Mouse (Mus musculus): ENCODE results near the gene Numb. TPM values are rescaled to one million over a fixed set of nuclear protein-coding genes. Genes with fewer than 3 reads are reported as not detected.

The Numb gene
- polyA plus RNA-seq, 1 experiment from 2014 or later, result 36.5 TPM

DNA sequence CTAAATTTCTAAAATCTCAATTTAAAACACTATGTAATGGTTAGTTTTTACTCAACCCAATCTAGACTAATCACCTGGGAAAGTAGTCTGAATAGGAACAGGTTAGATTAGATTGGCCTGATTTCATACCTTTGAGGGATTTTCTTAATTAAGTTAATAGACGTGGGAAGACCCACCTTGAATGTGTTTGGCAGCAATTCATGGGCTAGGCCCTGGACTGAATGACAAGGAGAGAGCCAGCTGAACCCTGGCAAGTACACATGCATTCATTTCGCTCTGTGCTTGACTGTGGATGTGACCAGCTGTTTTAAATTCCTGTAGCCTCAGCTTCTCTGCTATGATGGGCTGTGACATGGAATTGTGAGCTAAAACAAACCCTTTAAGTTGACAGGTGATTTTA, 40.8 kb downstream of the Numb start:
- Histone ChIP-seq H3K4me1 (ENCODE audit: control insufficient read depth, insufficient read depth, low read length) (no peaks in the 10 kb centered on the region), H3K27ac (ENCODE audit: low read length) (no peak overlapping the region), H3K4me2 (replicated peaks; ENCODE audit: low read depth, low read length) (no peak overlapping the region), H3K9ac (replicated peaks; ENCODE audit: low read depth, low read length) (no peak overlapping the region), H3K36me3 (ENCODE audit: control insufficient read depth, insufficient read depth, low read length) (no peaks in the 10 kb centered on the region), H3K9me3 (ENCODE audit: control insufficient read depth, low read depth, low read length) (no peaks in the 10 kb centered on the region), H3K27me3 (ENCODE audit: control insufficient read depth, insufficient read depth, low read length) (no peaks in the 10 kb centered on the region), H3K4me3 (ENCODE audit: low read depth, low read length) (no peak overlapping the region)
- WGBS, result 72% methylated on average over 2 of the region's 2 CpGs
- ATAC-seq (ENCODE audit: insufficient number of reproducible peaks, insufficient read depth, low FRiP score, low read depth), result no peak

GRCm38 (mm10) chr12:83875097-83875496, 46.6 kb downstream of the Numb start:
- H3K4me3 ChIP-seq (ENCODE audit: low read depth, low read length), result no peak overlapping the region
- no peak for ATAC-seq (ENCODE audit: insufficient number of reproducible peaks, insufficient read depth, low FRiP score, low read depth)
- H3K9me3 ChIP-seq (ENCODE audit: control insufficient read depth, low read depth, low read length), result no peaks in the 10 kb centered on the region
- WGBS, result 96% methylated on average over 2 of the region's 2 CpGs
- no peak overlapping the region for H3K9ac ChIP-seq (replicated peaks; ENCODE audit: low read depth, low read length)
- no peak overlapping the region for H3K27ac ChIP-seq (ENCODE audit: low read length)
- no peaks in the 10 kb centered on the region for H3K27me3 ChIP-seq (ENCODE audit: control insufficient read depth, insufficient read depth, low read length)
- H3K4me2 ChIP-seq (replicated peaks; ENCODE audit: low read depth, low read length), result no peak overlapping the region
- H3K4me1 ChIP-seq (ENCODE audit: control insufficient read depth, insufficient read depth, low read length), result no peaks in the 10 kb centered on the region
- peaks cover 4% of the 10 kb centered on the region; the same call in 1 of the 2 replicates for H3K36me3 ChIP-seq (ENCODE audit: control insufficient read depth, insufficient read depth, low read length)

GRCm38 (mm10) chr12:83874597-83874996, 47.1 kb downstream of the Numb start:
- no peak overlapping the region for H3K4me2 ChIP-seq (replicated peaks; ENCODE audit: low read depth, low read length)
- ATAC-seq (ENCODE audit: insufficient number of reproducible peaks, insufficient read depth, low FRiP score, low read depth), result no peak

DNA sequence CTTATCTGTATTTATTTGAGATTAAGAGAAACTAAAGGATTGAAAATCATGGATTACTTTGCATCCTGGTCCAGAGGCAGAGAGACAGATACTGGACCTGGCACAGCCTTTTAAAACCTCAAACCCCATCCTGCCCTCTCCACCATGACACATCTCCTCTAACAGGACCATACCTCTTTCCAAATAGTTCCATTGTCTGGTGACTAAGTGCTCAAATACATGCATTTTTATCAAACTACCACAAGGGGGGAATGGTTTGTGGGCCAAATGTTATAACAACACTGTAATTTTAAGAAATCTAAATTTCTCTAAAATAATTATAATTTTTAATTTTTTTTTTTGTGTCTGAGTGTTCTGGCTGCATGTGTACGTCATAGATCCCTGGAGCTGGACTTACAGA, 57.2 kb downstream of the Numb start:
- H3K4me2 ChIP-seq (replicated peaks; ENCODE audit: low read depth, low read length), result no peak overlapping the region

More at GRCm38 (mm10) chr12:83874597-83874996, 47.1 kb downstream of the Numb start:
- Histone ChIP-seq H3K4me1 (ENCODE audit: control insufficient read depth, insufficient read depth, low read length) (no peaks in the 10 kb centered on the region), H3K36me3 (ENCODE audit: control insufficient read depth, insufficient read depth, low read length) (peaks cover 4% of the 10 kb centered on the region; the same call in 1 of the 2 replicates), H3K9ac (replicated peaks; ENCODE audit: low read depth, low read length) (no peak overlapping the region), H3K27me3 (ENCODE audit: control insufficient read depth, insufficient read depth, low read length) (no peaks in the 10 kb centered on the region), H3K27ac (ENCODE audit: low read length) (no peak overlapping the region), H3K4me3 (ENCODE audit: low read depth, low read length) (no peak overlapping the region), H3K9me3 (ENCODE audit: control insufficient read depth, low read depth, low read length) (no peaks in the 10 kb centered on the region)
- WGBS, result 92% methylated on average over 4 of the region's 4 CpGs

DNA sequence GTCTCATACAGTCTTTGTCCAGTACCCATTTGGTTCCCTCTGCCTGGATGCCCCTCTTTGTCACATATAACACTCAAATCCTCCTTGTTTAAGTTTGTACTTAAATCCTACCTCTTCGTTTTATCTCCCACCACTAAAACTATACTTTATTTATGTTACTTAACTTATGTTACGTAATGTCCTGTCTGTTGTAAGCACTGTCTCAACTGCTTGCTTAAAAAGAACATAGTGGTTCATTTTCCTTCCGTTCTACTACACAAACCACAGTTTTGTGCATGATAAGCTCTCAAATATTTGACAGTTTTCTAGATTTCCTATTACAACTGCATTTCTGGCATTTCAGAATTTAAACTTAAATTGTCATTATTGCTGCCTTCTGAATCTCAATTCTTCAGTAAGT, 59.9 kb downstream of the Numb start:
- Histone ChIP-seq H3K4me1 (ENCODE audit: control insufficient read depth, insufficient read depth, low read length) (no peaks in the 10 kb centered on the region), H3K27ac (ENCODE audit: low read length) (no peak overlapping the region), H3K9ac (replicated peaks; ENCODE audit: low read depth, low read length) (no peak overlapping the region), H3K9me3 (ENCODE audit: control insufficient read depth, low read depth, low read length) (no peaks in the 10 kb centered on the region), H3K36me3 (ENCODE audit: control insufficient read depth, insufficient read depth, low read length) (no peaks in the 10 kb centered on the region), H3K4me3 (ENCODE audit: low read depth, low read length) (no peak overlapping the region), H3K27me3 (ENCODE audit: control insufficient read depth, insufficient read depth, low read length) (no peaks in the 10 kb centered on the region), H3K4me2 (replicated peaks; ENCODE audit: low read depth, low read length) (no peak overlapping the region)
- 69% methylated on average over 3 of the region's 3 CpGs for WGBS
- no peak for ATAC-seq (ENCODE audit: insufficient number of reproducible peaks, insufficient read depth, low FRiP score, low read depth)

More for the DNA sequence above, 57.2 kb downstream of the Numb start:
- WGBS, result 91% methylated on average over 1 of the region's 1 CpGs
- H3K9me3 ChIP-seq (ENCODE audit: control insufficient read depth, low read depth, low read length), result no peaks in the 10 kb centered on the region
- H3K27ac ChIP-seq (ENCODE audit: low read length), result no peak overlapping the region
- no peak overlapping the region for H3K4me3 ChIP-seq (ENCODE audit: low read depth, low read length)
- no peaks in the 10 kb centered on the region for H3K4me1 ChIP-seq (ENCODE audit: control insufficient read depth, insufficient read depth, low read length)
- H3K27me3 ChIP-seq (ENCODE audit: control insufficient read depth, insufficient read depth, low read length), result no peaks in the 10 kb centered on the region
- no peak for ATAC-seq (ENCODE audit: insufficient number of reproducible peaks, insufficient read depth, low FRiP score, low read depth)
- H3K9ac ChIP-seq (replicated peaks; ENCODE audit: low read depth, low read length), result no peak overlapping the region
- H3K36me3 ChIP-seq (ENCODE audit: control insufficient read depth, insufficient read depth, low read length), result no peaks in the 10 kb centered on the region

DNA sequence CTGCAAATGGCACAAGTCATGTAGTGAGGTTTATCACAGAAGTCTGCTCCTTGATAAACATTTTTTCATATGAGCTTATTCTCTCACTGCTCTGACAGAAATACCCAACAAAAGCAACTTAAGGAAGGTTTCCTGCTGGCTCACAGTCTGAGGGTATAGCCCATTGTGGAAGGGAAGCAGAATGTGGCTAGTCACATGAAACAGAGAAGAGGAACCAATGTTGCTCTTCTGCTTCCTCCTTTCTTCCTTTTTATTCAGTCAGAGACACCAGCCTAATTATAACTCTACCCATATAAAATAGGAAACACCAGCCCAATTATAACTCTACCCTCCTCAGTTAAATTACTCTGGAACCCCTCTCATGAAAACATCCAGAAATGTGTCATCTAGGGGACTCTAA, 61.0 kb downstream of the Numb start:
- Histone ChIP-seq H3K9me3 (ENCODE audit: control insufficient read depth, low read depth, low read length) (no peaks in the 10 kb centered on the region), H3K4me3 (ENCODE audit: low read depth, low read length) (no peak overlapping the region), H3K4me1 (ENCODE audit: control insufficient read depth, insufficient read depth, low read length) (no peaks in the 10 kb centered on the region), H3K27ac (ENCODE audit: low read length) (no peak overlapping the region), H3K4me2 (replicated peaks; ENCODE audit: low read depth, low read length) (no peak overlapping the region), H3K27me3 (ENCODE audit: control insufficient read depth, insufficient read depth, low read length) (no peaks in the 10 kb centered on the region), H3K36me3 (ENCODE audit: control insufficient read depth, insufficient read depth, low read length) (no peaks in the 10 kb centered on the region), H3K9ac (replicated peaks; ENCODE audit: low read depth, low read length) (no peak overlapping the region)
- no peak for ATAC-seq (ENCODE audit: insufficient number of reproducible peaks, insufficient read depth, low FRiP score, low read depth)

- ATAC-seq (ENCODE audit: insufficient number of reproducible peaks, insufficient read depth, low FRiP score, low read depth), result no peak
Observed at GRCm38 (mm10) chr12:83858052-83858451, 63.7 kb downstream of the Numb start.

DNA sequence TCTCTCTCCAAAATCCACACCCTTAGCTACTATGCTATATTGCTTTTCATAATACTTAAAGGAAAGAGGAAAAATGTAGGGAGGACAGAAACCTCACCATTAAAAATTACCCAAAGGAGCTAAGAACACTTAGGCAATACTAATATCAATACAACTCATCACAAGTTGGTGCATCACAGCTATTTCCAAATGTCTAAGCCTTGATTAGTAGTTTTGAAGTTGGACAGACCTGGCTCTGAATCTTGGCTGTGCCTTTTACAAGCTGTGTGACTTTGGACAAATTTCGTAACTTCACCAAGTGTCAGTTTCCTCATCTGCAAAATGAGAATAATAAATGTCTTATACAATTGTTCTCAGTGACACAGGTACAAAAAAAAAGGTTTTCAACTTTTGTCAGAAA, 66.5 kb downstream of the Numb start:
- Histone ChIP-seq H3K4me2 (replicated peaks; ENCODE audit: low read depth, low read length) (no peak overlapping the region), H3K9ac (replicated peaks; ENCODE audit: low read depth, low read length) (no peak overlapping the region), H3K4me1 (ENCODE audit: control insufficient read depth, insufficient read depth, low read length) (no peaks in the 10 kb centered on the region), H3K4me3 (ENCODE audit: low read depth, low read length) (no peak overlapping the region), H3K9me3 (ENCODE audit: control insufficient read depth, low read depth, low read length) (no peaks in the 10 kb centered on the region), H3K27me3 (ENCODE audit: control insufficient read depth, insufficient read depth, low read length) (no peaks in the 10 kb centered on the region), H3K27ac (ENCODE audit: low read length) (no peak overlapping the region), H3K36me3 (ENCODE audit: control insufficient read depth, insufficient read depth, low read length) (no peaks in the 10 kb centered on the region)
- no peak for ATAC-seq (ENCODE audit: insufficient number of reproducible peaks, insufficient read depth, low FRiP score, low read depth)
- WGBS, result 100% methylated on average over 1 of the region's 1 CpGs

More at GRCm38 (mm10) chr12:83858052-83858451, 63.7 kb downstream of the Numb start:
- Histone ChIP-seq H3K27ac (ENCODE audit: low read length) (no peak overlapping the region), H3K9me3 (ENCODE audit: control insufficient read depth, low read depth, low read length) (no peaks in the 10 kb centered on the region), H3K4me3 (ENCODE audit: low read depth, low read length) (no peak overlapping the region), H3K9ac (replicated peaks; ENCODE audit: low read depth, low read length) (no peak overlapping the region), H3K36me3 (ENCODE audit: control insufficient read depth, insufficient read depth, low read length) (no peaks in the 10 kb centered on the region), H3K4me1 (ENCODE audit: control insufficient read depth, insufficient read depth, low read length) (no peaks in the 10 kb centered on the region), H3K4me2 (replicated peaks; ENCODE audit: low read depth, low read length) (no peak overlapping the region), H3K27me3 (ENCODE audit: control insufficient read depth, insufficient read depth, low read length) (no peaks in the 10 kb centered on the region)
- WGBS, result 87% methylated on average over 2 of the region's 2 CpGs

- 88% methylated on average over 3 of the region's 3 CpGs for WGBS
- no peaks in the 10 kb centered on the region for H3K36me3 ChIP-seq (ENCODE audit: control insufficient read depth, insufficient read depth, low read length)
- no peak overlapping the region for H3K9ac ChIP-seq (replicated peaks; ENCODE audit: low read depth, low read length)
Observed at GRCm38 (mm10) chr12:83854281-83854680, 67.5 kb downstream of the Numb start.

More at GRCm38 (mm10) chr12:83854281-83854680, 67.5 kb downstream of the Numb start:
- no peak overlapping the region for H3K4me2 ChIP-seq (replicated peaks; ENCODE audit: low read depth, low read length)
- no peak overlapping the region for H3K4me3 ChIP-seq (ENCODE audit: low read depth, low read length)
- no peaks in the 10 kb centered on the region for H3K9me3 ChIP-seq (ENCODE audit: control insufficient read depth, low read depth, low read length)
- H3K4me1 ChIP-seq (ENCODE audit: control insufficient read depth, insufficient read depth, low read length), result no peaks in the 10 kb centered on the region
- H3K27me3 ChIP-seq (ENCODE audit: control insufficient read depth, insufficient read depth, low read length), result no peaks in the 10 kb centered on the region
- H3K27ac ChIP-seq (ENCODE audit: low read length), result no peak overlapping the region
- no peak for ATAC-seq (ENCODE audit: insufficient number of reproducible peaks, insufficient read depth, low FRiP score, low read depth)

Measured in stomach, embryonic 14.5 days (tissue).